Mouse (Mus musculus) cerebellum, postnatal 10 days (tissue): ENCODE results near the gene Senp6.
A peak's percentile ranks its signal among the peaks of the same experiment; 100 is the strongest.
"Not testable (repeated sequence)": the region's sequence is repeated elsewhere in the genome, so short reads cannot be mapped to it uniquely, and the experiment has no call there.

Source experiments
- DNase-seq, 2 experiments: peaks; one replicate each; pipeline ENCODE4 v3.0.0; 2021; ENCODE audit warnings: mixed read lengths in 2 of 2

The Senp6 gene

GRCm38 (mm10) chr9:80080941-80081340, 14.2 kb downstream of the Senp6 start:
- no peak for DNase-seq

GRCm38 (mm10) chr9:80084429-80085092, 17.9 kb downstream of the Senp6 start:
- no peak for DNase-seq

- DNase-seq = no peak
These were observed 19.0 kb downstream of the Senp6 start for GRCm38 (mm10) chr9:80085665-80086064.

GRCm38 (mm10) chr9:80086272-80086966, 19.7 kb downstream of the Senp6 start:
- DNase-seq = not testable (repeated sequence)

GRCm38 (mm10) chr9:80089409-80089808, 22.7 kb downstream of the Senp6 start:
- no peak for DNase-seq

- no peak for DNase-seq
These were observed 29.6 kb downstream of the Senp6 start for GRCm38 (mm10) chr9:80096325-80096724.

- no peak for DNase-seq
These were observed 79.4 kb downstream of the Senp6 start for GRCm38 (mm10) chr9:80145992-80146587.

- DNase-seq = no peak
These were observed 82.9 kb downstream of the Senp6 start for GRCm38 (mm10) chr9:80149594-80149993.

GRCm38 (mm10) chr9:80155277-80155676, 88.6 kb downstream of the Senp6 start:
- peak; percentile 54 to 58 for DNase-seq

GRCm38 (mm10) chr9:80156780-80157179, 90.1 kb downstream of the Senp6 start:
- no peak for DNase-seq

GRCm38 (mm10) chr9:80157840-80158465, 91.2 kb downstream of the Senp6 start:
- no peak for DNase-seq

GRCm38 (mm10) chr9:80158937-80159336, 92.2 kb downstream of the Senp6 start:
- peak; percentile 29 to 54 for DNase-seq

- no peak for DNase-seq
These were observed 94.7 kb downstream of the Senp6 start for GRCm38 (mm10) chr9:80161451-80161850.

- no peak for DNase-seq
These were observed 96.5 kb downstream of the Senp6 start for GRCm38 (mm10) chr9:80163126-80163723.

- no peak for DNase-seq
These were observed 97.5 kb downstream of the Senp6 start for GRCm38 (mm10) chr9:80164191-80164590.

- peak; percentile 99 for DNase-seq
These were observed 98.1 kb downstream of the Senp6 start, which contains the start of gene Myo6 for GRCm38 (mm10) chr9:80164611-80165474. TSS of gene Myo6 (plus strand) at chr9:80165031.

- DNase-seq = peak in 1 of 2 experiments; percentile 15
These were observed 99.0 kb downstream of the Senp6 start for GRCm38 (mm10) chr9:80165690-80166089.

- DNase-seq = no peak
These were observed 99.7 kb downstream of the Senp6 start for GRCm38 (mm10) chr9:80166425-80166824.

- no peak for DNase-seq
These were observed 100.4 kb downstream of the Senp6 start for GRCm38 (mm10) chr9:80167089-80167488.

- no peak for DNase-seq
These were observed 102.8 kb downstream of the Senp6 start for GRCm38 (mm10) chr9:80169551-80169950.

GRCm38 (mm10) chr9:80171241-80171640, 104.5 kb downstream of the Senp6 start:
- no peak for DNase-seq
